Mouse (Mus musculus): ENCODE results near the gene Tex26.

The Tex26 gene

GRCm38 (mm10) chr5:149433618-149434017 lies 5.8 kb upstream of the Tex26 start:
- CTCF ChIA-PET: no interaction called here

GRCm38 (mm10) chr5:149434141-149434690 lies 5.2 kb upstream of the Tex26 start:
- CTCF ChIA-PET: no interaction called here

GRCm38 (mm10) chr5:149436541-149436940 lies 2.9 kb upstream of the Tex26 start:
- CTCF ChIA-PET: no interaction called here

- CTCF ChIA-PET: no interaction called here
Observed at GRCm38 (mm10) chr5:149437150-149437549, 2.3 kb upstream of the Tex26 start.

GRCm38 (mm10) chr5:149440180-149440573 lies 717 bp downstream of the Tex26 start:
- CTCF ChIA-PET: interaction anchor here (0.6 kb wide), 1 partner anchor 11 kb away, joined by 3 read pairs; no protein-coding TSS in a partner anchor

- CTCF ChIA-PET: interaction anchor here (0.5 kb wide), 1 partner anchor 79 kb away, joined by 3 read pairs; no protein-coding TSS in a partner anchor
Observed at GRCm38 (mm10) chr5:149441646-149442276, 2.3 kb downstream of the Tex26 start.

- CTCF ChIA-PET: no interaction called here
Observed at GRCm38 (mm10) chr5:149442277-149442660, 2.8 kb downstream of the Tex26 start.

GRCm38 (mm10) chr5:149444451-149444850 lies 5.0 kb downstream of the Tex26 start:
- CTCF ChIA-PET: no interaction called here

- CTCF ChIA-PET: no interaction called here
Observed at GRCm38 (mm10) chr5:149446495-149446894, 7.0 kb downstream of the Tex26 start.

GRCm38 (mm10) chr5:149447733-149448132 lies 8.3 kb downstream of the Tex26 start:
- CTCF ChIA-PET: no interaction called here

GRCm38 (mm10) chr5:149449406-149449805 lies 9.9 kb downstream of the Tex26 start:
- CTCF ChIA-PET: no interaction called here

- CTCF ChIA-PET: no interaction called here
Observed at GRCm38 (mm10) chr5:149451209-149451681, 11.8 kb downstream of the Tex26 start.

GRCm38 (mm10) chr5:149454281-149454680 lies 14.8 kb downstream of the Tex26 start:
- CTCF ChIA-PET: interaction anchor here (0.8 kb wide), 1 partner anchor 108 kb away, joined by 3 read pairs; no protein-coding TSS in a partner anchor

GRCm38 (mm10) chr5:149456544-149456943 lies 17.1 kb downstream of the Tex26 start:
- CTCF ChIA-PET: interaction anchor here (0.7 kb wide), 1 partner anchor 663 kb away, joined by 3 read pairs; no protein-coding TSS in a partner anchor

GRCm38 (mm10) chr5:149462071-149462470 lies 22.6 kb downstream of the Tex26 start:
- CTCF ChIA-PET: no interaction called here

- CTCF ChIA-PET: no interaction called here
Observed at GRCm38 (mm10) chr5:149465305-149465704, 25.8 kb downstream of the Tex26 start.

- CTCF ChIA-PET: no interaction called here
Observed at GRCm38 (mm10) chr5:149474142-149474541, 34.7 kb downstream of the Tex26 start.

GRCm38 (mm10) chr5:149474701-149475468 lies 35.4 kb downstream of the Tex26 start:
- CTCF ChIA-PET: no interaction called here

- CTCF ChIA-PET: interaction anchor here (0.6 kb wide), 1 partner anchor 115 kb away, joined by 6 read pairs; no protein-coding TSS in a partner anchor
Observed at GRCm38 (mm10) chr5:149481920-149482319, 42.5 kb downstream of the Tex26 start.

- CTCF ChIA-PET: no interaction called here
Observed at GRCm38 (mm10) chr5:149483321-149484052, 44.0 kb downstream of the Tex26 start.

- CTCF ChIA-PET: no interaction called here
Observed at GRCm38 (mm10) chr5:149484270-149484669, 44.8 kb downstream of the Tex26 start.

- CTCF ChIA-PET: no interaction called here
Observed at GRCm38 (mm10) chr5:149485447-149485846, 46.0 kb downstream of the Tex26 start.
